Mouse (Mus musculus): ENCODE measurements around the gene Swt1. TPM values are rescaled to one million over a fixed set of nuclear protein-coding genes. Genes with fewer than 3 reads are reported as not detected.

Gene Swt1
- total and polyA plus RNA-seq, 2 experiments from 2014 or later, result 7.4 to 16.0 TPM

GRCm38 (mm10) chr1:151341321-151342044 lies 86.8 kb downstream of the Swt1 start:
- no peak overlapping the region for H3K27ac ChIP-seq (ENCODE audit: low read depth, low read length)
- DNase-seq (ENCODE audit: low spot score) (no peak), ATAC-seq (ENCODE audit: low FRiP score) (no peak)
- H3K27me3 ChIP-seq (ENCODE audit: insufficient read depth, low read length), result no peaks in the 10 kb centered on the region
- no peak overlapping the region for H3K4me3 ChIP-seq (ENCODE audit: low read depth, low read length)
- no peaks in the 10 kb centered on the region for H3K36me3 ChIP-seq (ENCODE audit: insufficient read depth, low read length)
- no peaks in the 10 kb centered on the region for H3K9me3 ChIP-seq (ENCODE audit: low read length)
- no peak overlapping the region for H3K4me2 ChIP-seq (ENCODE audit: low read depth, low read length, poor library complexity, severe bottlenecking)
- H3K9ac ChIP-seq (replicated peaks; ENCODE audit: low read length, poor library complexity, severe bottlenecking), result no peak overlapping the region
- no peaks in the 10 kb centered on the region for H3K4me1 ChIP-seq (ENCODE audit: insufficient read depth, low read length)
- WGBS, result 82% methylated on average over 8 of the region's 8 CpGs
- no peak for TF ChIP-seq CTCF (IDR thresholded peaks at IDR 0.05)

GRCm38 (mm10) chr1:151338941-151339340 lies 89.3 kb downstream of the Swt1 start:
- no peak overlapping the region for H3K27ac ChIP-seq (ENCODE audit: low read depth, low read length)
- DNase-seq (ENCODE audit: low spot score), result peak; percentile 25
- no peaks in the 10 kb centered on the region for H3K27me3 ChIP-seq (ENCODE audit: insufficient read depth, low read length)
- no peaks in the 10 kb centered on the region for H3K36me3 ChIP-seq (ENCODE audit: insufficient read depth, low read length)
- no peak for ATAC-seq (ENCODE audit: low FRiP score)
- no peaks in the 10 kb centered on the region for H3K9me3 ChIP-seq (ENCODE audit: low read length)
- no peak overlapping the region for H3K4me3 ChIP-seq (ENCODE audit: low read depth, low read length)
- H3K9ac ChIP-seq (replicated peaks; ENCODE audit: low read length, poor library complexity, severe bottlenecking), result no peak overlapping the region
- H3K4me1 ChIP-seq (ENCODE audit: insufficient read depth, low read length), result no peaks in the 10 kb centered on the region
- no peak for TF ChIP-seq CTCF (IDR thresholded peaks at IDR 0.05)
- no peak overlapping the region for H3K4me2 ChIP-seq (ENCODE audit: low read depth, low read length, poor library complexity, severe bottlenecking)
- WGBS, result 36% methylated on average over 2 of the region's 2 CpGs

- no peaks in the 10 kb centered on the region for H3K9me3 ChIP-seq (ENCODE audit: low read length)
- no peak for TF ChIP-seq CTCF (IDR thresholded peaks at IDR 0.05)
- H3K27me3 ChIP-seq (ENCODE audit: insufficient read depth, low read length), result no peaks in the 10 kb centered on the region
- no peak overlapping the region for H3K4me3 ChIP-seq (ENCODE audit: low read depth, low read length)
- H3K4me1 ChIP-seq (ENCODE audit: insufficient read depth, low read length), result no peaks in the 10 kb centered on the region
- H3K9ac ChIP-seq (replicated peaks; ENCODE audit: low read length, poor library complexity, severe bottlenecking), result no peak overlapping the region
- no peak overlapping the region for H3K27ac ChIP-seq (ENCODE audit: low read depth, low read length)
- H3K36me3 ChIP-seq (ENCODE audit: insufficient read depth, low read length), result no peaks in the 10 kb centered on the region
- ATAC-seq (ENCODE audit: low FRiP score) (no peak), DNase-seq (ENCODE audit: low spot score) (no peak)
- H3K4me2 ChIP-seq (ENCODE audit: low read depth, low read length, poor library complexity, severe bottlenecking), result no peak overlapping the region
These were observed 90.0 kb downstream of the Swt1 start for GRCm38 (mm10) chr1:151338234-151338633.

- 97% methylated on average over 3 of the region's 3 CpGs for WGBS
- H3K9ac ChIP-seq (replicated peaks; ENCODE audit: low read length, poor library complexity, severe bottlenecking), result no peak overlapping the region
- ATAC-seq (ENCODE audit: low FRiP score) (no peak), DNase-seq (ENCODE audit: low spot score) (no peak)
- no peak overlapping the region for H3K4me2 ChIP-seq (ENCODE audit: low read depth, low read length, poor library complexity, severe bottlenecking)
- no peaks in the 10 kb centered on the region for H3K4me1 ChIP-seq (ENCODE audit: insufficient read depth, low read length)
- H3K27ac ChIP-seq (ENCODE audit: low read depth, low read length), result no peak overlapping the region
- no peak for TF ChIP-seq CTCF (IDR thresholded peaks at IDR 0.05)
- no peaks in the 10 kb centered on the region for H3K36me3 ChIP-seq (ENCODE audit: insufficient read depth, low read length)
- H3K4me3 ChIP-seq (ENCODE audit: low read depth, low read length), result no peak overlapping the region
- H3K27me3 ChIP-seq (ENCODE audit: insufficient read depth, low read length), result no peaks in the 10 kb centered on the region
- no peaks in the 10 kb centered on the region for H3K9me3 ChIP-seq (ENCODE audit: low read length)
These were observed 95.4 kb downstream of the Swt1 start for GRCm38 (mm10) chr1:151332819-151333218.

- Histone ChIP-seq H3K36me3 (ENCODE audit: insufficient read depth, low read length) (no peaks in the 10 kb centered on the region), H3K27me3 (ENCODE audit: insufficient read depth, low read length) (no peaks in the 10 kb centered on the region), H3K4me1 (ENCODE audit: insufficient read depth, low read length) (no peaks in the 10 kb centered on the region), H3K27ac (ENCODE audit: low read depth, low read length) (no peak overlapping the region), H3K4me3 (ENCODE audit: low read depth, low read length) (no peak overlapping the region), H3K9ac (replicated peaks; ENCODE audit: low read length, poor library complexity, severe bottlenecking) (no peak overlapping the region), H3K4me2 (ENCODE audit: low read depth, low read length, poor library complexity, severe bottlenecking) (no peak overlapping the region), H3K9me3 (ENCODE audit: low read length) (no peaks in the 10 kb centered on the region)
- no peak for ATAC-seq (ENCODE audit: low FRiP score)
- 80% methylated on average over 7 of the region's 7 CpGs for WGBS
- DNase-seq (ENCODE audit: low spot score), result no peak
- no peak for TF ChIP-seq CTCF (IDR thresholded peaks at IDR 0.05)
These were observed 98.7 kb downstream of the Swt1 start for GRCm38 (mm10) chr1:151329601-151330000.

GRCm38 (mm10) chr1:151328341-151329097 lies 99.7 kb downstream of the Swt1 start:
- H3K4me1 ChIP-seq (ENCODE audit: insufficient read depth, low read length), result no peaks in the 10 kb centered on the region
- no peaks in the 10 kb centered on the region for H3K27me3 ChIP-seq (ENCODE audit: insufficient read depth, low read length)
- no peak for TF ChIP-seq CTCF (IDR thresholded peaks at IDR 0.05)
- H3K4me2 ChIP-seq (ENCODE audit: low read depth, low read length, poor library complexity, severe bottlenecking), result no peak overlapping the region
- ATAC-seq (ENCODE audit: low FRiP score), result no peak
- no peak for DNase-seq (ENCODE audit: low spot score)
- no peak overlapping the region for H3K4me3 ChIP-seq (ENCODE audit: low read depth, low read length)
- H3K9ac ChIP-seq (replicated peaks; ENCODE audit: low read length, poor library complexity, severe bottlenecking), result no peak overlapping the region
- H3K36me3 ChIP-seq (ENCODE audit: insufficient read depth, low read length), result no peaks in the 10 kb centered on the region
- 90% methylated on average over 14 of the region's 14 CpGs for WGBS
- H3K27ac ChIP-seq (ENCODE audit: low read depth, low read length), result no peak overlapping the region
- no peaks in the 10 kb centered on the region for H3K9me3 ChIP-seq (ENCODE audit: low read length)
